Mouse (Mus musculus): Measurements from ENCODE around the gene Dgkq. TPM values are rescaled to one million over a fixed set of nuclear protein-coding genes. Genes with fewer than 3 reads are reported as not detected.

Dgkq gene
- total RNA-seq, 4 experiments from 2014 or later = 15.3 to 39.9 (median 31.0) TPM

Other genes starting within 250 kb of the Dgkq start
- gene Atp5k, start 235.2 kb downstream of the Dgkq start, total RNA-seq (2022) = 100 to 1,000 TPM in 3 of 4 experiments, 10 to 100 TPM in 1; 89.8 to 365 (median 163) TPM
- 1 to 10 TPM; 1.4 to 3.6 (median 1.8) TPM for gene Mfsd7a, start 220.8 kb downstream of the Dgkq start, total RNA-seq (2022)
- 10 to 100 TPM; 35.9 to 45.2 (median 40.5) TPM for gene Pcgf3, start 208.4 kb downstream of the Dgkq start, total RNA-seq (2022)
- 1 to 10 TPM; 2.0 to 4.7 (median 3.6) TPM for gene Cplx1, start 119.6 kb downstream of the Dgkq start, total RNA-seq (2022)
- gene Gak, start 39.9 kb downstream of the Dgkq start, total RNA-seq (2022) = 100 to 1,000 TPM in 2 of 4 experiments, 10 to 100 TPM in 2; 87.2 to 105 (median 95.9) TPM
- gene Tmem175, start 39.9 kb downstream of the Dgkq start, total RNA-seq (2022) = 10 to 100 TPM; 27.3 to 34.7 (median 31.8) TPM
- 10 to 100 TPM; 17.5 to 31.1 (median 22.6) TPM for gene Idua, start 9.3 kb downstream of the Dgkq start, total RNA-seq (2022)
- gene Slc26a1, start 5.9 kb upstream of the Dgkq start, total RNA-seq (2022) = under 1 TPM; 0.14 to 0.46 (median 0.19) TPM
- gene Fgfrl1, start 22.7 kb upstream of the Dgkq start, total RNA-seq (2022) = 10 to 100 TPM; 29.5 to 52.6 (median 34.7) TPM
- gene Rnf212, start 105.3 kb upstream of the Dgkq start, total RNA-seq (2022) = not detected
- not detected for gene Tmed11, start 125.7 kb upstream of the Dgkq start, total RNA-seq (2022)
- not detected for gene Vmn2r8, start 139.2 kb upstream of the Dgkq start, total RNA-seq (2022)
- gene Vmn2r9, start 182.9 kb upstream of the Dgkq start, total RNA-seq (2022) = not detected